In the genomic region with DNA sequence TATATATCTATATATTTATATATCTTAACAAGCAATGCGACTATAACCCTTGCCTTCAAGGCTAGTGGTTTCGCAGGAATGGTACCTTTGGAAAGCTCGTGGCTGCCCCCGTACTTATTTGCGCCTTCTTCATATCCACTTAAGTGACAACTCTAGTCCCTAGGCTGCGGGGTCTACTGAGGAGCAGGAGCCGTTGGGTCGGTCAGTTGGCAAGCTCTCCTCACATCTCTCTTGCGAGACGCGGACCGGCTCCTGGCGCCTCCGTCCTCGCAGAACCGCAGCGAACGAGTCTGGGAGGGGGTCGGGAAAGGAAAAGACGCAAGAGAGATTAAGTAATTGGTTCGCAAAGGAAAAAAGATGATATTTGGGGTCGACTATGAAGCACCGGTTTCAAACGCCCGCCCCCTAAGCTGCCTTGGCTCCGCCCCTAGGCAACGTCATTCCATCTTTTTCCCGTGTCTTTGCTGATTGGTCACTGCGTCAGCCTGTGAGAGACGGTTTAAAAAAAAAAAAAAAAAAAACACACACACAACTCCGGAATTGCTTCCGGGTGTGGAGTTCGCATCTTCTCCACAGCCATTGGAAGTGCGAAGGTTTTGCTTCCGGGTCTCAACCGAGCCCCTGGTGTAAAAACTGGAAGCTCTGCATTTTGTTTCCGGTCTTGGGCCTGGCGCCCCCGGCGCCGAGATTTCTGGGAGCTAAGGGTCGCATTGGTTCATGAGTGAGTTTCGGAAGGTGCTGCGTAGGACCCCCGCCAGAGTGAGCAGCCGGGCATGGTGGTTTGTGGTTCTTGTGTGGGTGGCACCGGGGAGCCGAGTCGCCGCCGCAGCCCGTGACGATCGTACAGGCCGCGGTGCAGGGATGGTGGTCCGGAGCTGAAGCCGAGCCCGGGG, we compare ENCODE assay signal across 8 mouse cellular contexts. TPM values are rescaled to one million over a fixed set of nuclear protein-coding genes. Genes with fewer than 3 reads are reported as not detected.
DNase-seq lines count a peak whose midpoint lies in the region; ATAC-seq and TF ChIP-seq lines count a peak whose summit lies in the region.

A gene (minus strand): TSS at position 460 of the 893 bp plus-strand sequence.
A gene (plus strand): TSS at position 595 of the 893 bp plus-strand sequence.

- H3K79me2 ChIP-seq in C2C12 (ENCODE audit: control insufficient read depth, insufficient read depth) (peaks cover 20% of the 10 kb centered on the region), myocyte (ENCODE audit: control insufficient read depth, insufficient read depth) (peaks cover 16% of the 10 kb centered on the region)
- H3K79me2 ChIP-seq in liver, adult 2 months (ENCODE audit: control insufficient read depth, insufficient read depth, low read length), result peaks cover 5% of the 10 kb centered on the region

- H3K27me3 ChIP-seq in C2C12 (ENCODE audit: control insufficient read depth, insufficient read depth, insufficient read length) (no peaks in the 10 kb centered on the region), myocyte (ENCODE audit: control insufficient read depth, insufficient read depth, insufficient read length) (no peaks in the 10 kb centered on the region)
- no peaks in the 10 kb centered on the region for H3K27me3 ChIP-seq in erythroblast, embryonic 14.5 days (ENCODE audit: control insufficient read depth)
- no peaks in the 10 kb centered on the region for H3K27me3 ChIP-seq in heart, embryonic 11.5 days (ENCODE audit: control insufficient read depth, insufficient read depth, low read length)
- no peaks in the 10 kb centered on the region for H3K27me3 ChIP-seq in kidney, embryonic 16.5 days (ENCODE audit: insufficient read depth, low read length)
- no peaks in the 10 kb centered on the region for H3K27me3 ChIP-seq in liver, adult 2 months (ENCODE audit: control insufficient read depth, insufficient read depth, low read length)
- H3K27me3 ChIP-seq in splenic B cell, adult 2 months (ENCODE audit: control insufficient read depth, insufficient read depth, low read length, poor library complexity, severe bottlenecking), result no peaks in the 10 kb centered on the region

- peak; percentile 99 for ATAC-seq in heart, embryonic 11.5 days (replicated peaks; ENCODE audit: insufficient number of reproducible peaks, low FRiP score, low TSS enrichment)
- ATAC-seq in kidney, embryonic 16.5 days (ENCODE audit: low FRiP score, low TSS enrichment), result peak; percentile 99

- peak within 1 kb of the TSS; percentile 59 for H3K27ac ChIP-seq in heart, embryonic 11.5 days (ENCODE audit: low read depth, low read length)
- peak within 1 kb of the TSS; percentile 67; the same call in 1 of the 2 replicates for H3K27ac ChIP-seq in kidney, embryonic 16.5 days (ENCODE audit: low read length)
- peak within 1 kb of the TSS; percentile 68 for H3K27ac ChIP-seq in liver, adult 2 months (replicated peaks; ENCODE audit: insufficient read depth, low read depth, low read length)

- DNase-seq in brain, embryonic 14.5 days (ENCODE audit: low read depth), result peak; percentile 100
- peak; percentile 96 for DNase-seq in liver, adult 2 months (ENCODE audit: extremely low read depth, low read depth, low spot score)
- peak; percentile 98 for DNase-seq in splenic B cell, adult 2 months (ENCODE audit: low read depth, low spot score)

- peaks cover 20% of the 10 kb centered on the region for H3K4me1 ChIP-seq in erythroblast, embryonic 14.5 days (ENCODE audit: control insufficient read depth)
- no peaks in the 10 kb centered on the region for H3K4me1 ChIP-seq in heart, embryonic 11.5 days (ENCODE audit: control insufficient read depth, insufficient read depth, low read length)
- H3K4me1 ChIP-seq in kidney, embryonic 16.5 days (ENCODE audit: insufficient read depth, low read length), result peaks cover 10% of the 10 kb centered on the region; the same call in 1 of the 2 replicates
- peaks cover 1% of the 10 kb centered on the region; the same call in 1 of the 2 replicates for H3K4me1 ChIP-seq in liver, adult 2 months (ENCODE audit: control insufficient read depth, insufficient read depth, low read length)

- H3K79me3 ChIP-seq in C2C12 (ENCODE audit: low read depth), result peaks cover 13% of the 10 kb centered on the region

- peak within 1 kb of the TSS; percentile 83 for H3ac ChIP-seq in C2C12 (ENCODE audit: control insufficient read depth, insufficient read length, low read depth)
- H3ac ChIP-seq in myocyte (ENCODE audit: control insufficient read depth, insufficient read length), result peak within 1 kb of the TSS; percentile 84

- H3K4me3 ChIP-seq in C2C12 (ENCODE audit: insufficient read depth, poor library complexity, severe bottlenecking) (peak within 1 kb of the TSS; percentile 80), myocyte (peak within 1 kb of the TSS; percentile 81)
- H3K4me3 ChIP-seq in erythroblast, embryonic 14.5 days (replicated peaks), result peak within 1 kb of the TSS; percentile 65
- H3K4me3 ChIP-seq in heart, embryonic 11.5 days (ENCODE audit: low read depth, low read length), result peak within 1 kb of the TSS; percentile 91
- H3K4me3 ChIP-seq in kidney, embryonic 16.5 days (ENCODE audit: low read length), result peak within 1 kb of the TSS; percentile 97
- peak within 1 kb of the TSS; percentile 99 for H3K4me3 ChIP-seq in liver, adult 2 months (ENCODE audit: insufficient read depth, low read depth, low read length)

- peak; percentile 46; the same call in 1 of the 2 replicates for TF ChIP-seq POLR2A in brain, embryonic 14.5 days (IDR thresholded peaks at IDR 0.05; ENCODE audit: borderline replicate concordance, extremely low read depth, insufficient read depth, insufficient read length, poor library complexity, severe bottlenecking)
- TF ChIP-seq POLR2A in liver, adult 2 months (IDR thresholded peaks at IDR 0.05; ENCODE audit: extremely low read depth, insufficient read depth, low read length), result peak; percentile 63; the same call in 1 of the 2 replicates
- TF ChIP-seq POLR2A in myocyte (IDR thresholded peaks at IDR 0.05; ENCODE audit: insufficient read length, low read depth), result peak; percentile 30

- H3K9me3 ChIP-seq in erythroblast, embryonic 14.5 days (ENCODE audit: control insufficient read depth, low read length), result no peaks in the 10 kb centered on the region
- no peaks in the 10 kb centered on the region for H3K9me3 ChIP-seq in heart, embryonic 11.5 days (replicated peaks; ENCODE audit: control insufficient read depth, low read length)
- no peaks in the 10 kb centered on the region for H3K9me3 ChIP-seq in kidney, embryonic 16.5 days (ENCODE audit: low read length)

- peak within 1 kb of the TSS; percentile 91 for H3K9ac ChIP-seq in heart, embryonic 11.5 days (ENCODE audit: low read depth, low read length)
- peak within 1 kb of the TSS; percentile 86 for H3K9ac ChIP-seq in kidney, embryonic 16.5 days (replicated peaks; ENCODE audit: low read length)
- H3K9ac ChIP-seq in liver, adult 2 months (ENCODE audit: low read depth, low read length), result peak within 1 kb of the TSS; percentile 98

- TF ChIP-seq CTCF in C2C12 (IDR thresholded peaks at IDR 0.05; ENCODE audit: control insufficient read depth, insufficient read depth, insufficient read length), result no peak
- TF ChIP-seq CTCF in brain, embryonic 14.5 days (IDR thresholded peaks at IDR 0.05; ENCODE audit: borderline replicate concordance, extremely low read depth, insufficient read depth, insufficient read length), result no peak
- no peak for TF ChIP-seq CTCF in liver, adult 2 months (IDR thresholded peaks at IDR 0.05; ENCODE audit: low read depth, low read length)

- H3K4me2 ChIP-seq in heart, embryonic 11.5 days, result peak within 1 kb of the TSS; percentile 79
- H3K4me2 ChIP-seq in kidney, embryonic 16.5 days (replicated peaks; ENCODE audit: low read depth, low read length), result peak within 1 kb of the TSS; percentile 76
- peak within 1 kb of the TSS; percentile 84 for H3K4me2 ChIP-seq in myocyte (ENCODE audit: low read depth)

- peaks cover 33% of the 10 kb centered on the region for H3K36me3 ChIP-seq in C2C12 (ENCODE audit: control insufficient read depth, insufficient read depth)
- peaks cover 32% of the 10 kb centered on the region for H3K36me3 ChIP-seq in erythroblast, embryonic 14.5 days (ENCODE audit: control insufficient read depth)
- H3K36me3 ChIP-seq in heart, embryonic 11.5 days (ENCODE audit: control insufficient read depth, insufficient read depth, low read length), result peaks cover 20% of the 10 kb centered on the region
- H3K36me3 ChIP-seq in kidney, embryonic 16.5 days (ENCODE audit: insufficient read depth, low read length), result peaks cover 27% of the 10 kb centered on the region
- H3K36me3 ChIP-seq in liver, adult 2 months (ENCODE audit: control insufficient read depth, insufficient read depth, low read length), result peaks cover 26% of the 10 kb centered on the region
- H3K36me3 ChIP-seq in myocyte (ENCODE audit: control insufficient read depth, insufficient read depth), result peaks cover 31% of the 10 kb centered on the region
- peaks cover 8% of the 10 kb centered on the region for H3K36me3 ChIP-seq in splenic B cell, adult 2 months (ENCODE audit: control insufficient read depth, insufficient read depth, low read length, poor library complexity, severe bottlenecking)

- WGBS in heart, embryonic 11.5 days (ENCODE audit: insufficient replicate concordance), result under 1% methylated on average over 59 of the region's 59 CpGs
- WGBS in kidney, embryonic 16.5 days, result under 1% methylated on average over 59 of the region's 59 CpGs
- under 1% methylated on average over 59 of the region's 59 CpGs for WGBS in liver, adult 2 months

TF ChIP-seq in C2C12, 6 proteins besides CTCF, POLR2A, EP300 and RAD21 (continues in another document):
- TF ChIP-seq MAX (IDR thresholded peaks at IDR 0.05), result peak; percentile 51

TF ChIP-seq in myocyte, 11 proteins besides CTCF, POLR2A, EP300 and RAD21:
- no peak for TF ChIP-seq POLR2AphosphoS2 (IDR thresholded peaks at IDR 0.05; ENCODE audit: insufficient read length, low read depth)
TF ChIP-seq in myocyte: peak in this region for 0.

RNA-seq across cellular contexts. Expression of the first gene that starts in this region (rescaled TPM):
- polyA plus RNA-seq in C2C12 (2012; fragmentation: generic; extraction: Trizol) (0.02 TPM), myocyte (2012; fragmentation: generic; extraction: Trizol) (not detected)
- 0.19 and 0.21 TPM in 2 replicates for polyA plus RNA-seq in brain, embryonic 14.5 days (2012; rRNA removed)
- not detected in 2 replicates for polyA plus RNA-seq in erythroblast, embryonic 14.5 days (2012)
- 0.13 TPM in 1 of 2 replicates, not detected in the other for polyA plus RNA-seq in heart, embryonic 11.5 days (2014; fragmentation: Nextera tagmentation; extraction: Ambion mirVana)
- 0.47 and 0.55 TPM in 2 replicates for polyA plus RNA-seq in kidney, embryonic 16.5 days (2015; fragmentation: Nextera tagmentation; extraction: Ambion mirVana)
- total RNA-seq in liver, adult 2 months (2014; rRNA removed), result 0.07 TPM in 1 of 2 replicates, not detected in the other
- not detected in 2 replicates for polyA plus RNA-seq in liver, adult 2 months (2012; rRNA removed)

RNA-seq across cellular contexts. Expression of the second gene that starts in this region (rescaled TPM):
- polyA plus RNA-seq in C2C12 (2012; fragmentation: generic; extraction: Trizol) (85.2 TPM), myocyte (2012; fragmentation: generic; extraction: Trizol) (107 TPM)
- polyA plus RNA-seq in brain, embryonic 14.5 days (2012; rRNA removed), result 68.1 and 77.7 TPM in 2 replicates
- polyA plus RNA-seq in erythroblast, embryonic 14.5 days (2012), result 2.0 and 2.1 TPM in 2 replicates
- polyA plus RNA-seq in heart, embryonic 11.5 days (2014; fragmentation: Nextera tagmentation; extraction: Ambion mirVana), result 147 and 149 TPM in 2 replicates
- polyA plus RNA-seq in kidney, embryonic 16.5 days (2015; fragmentation: Nextera tagmentation; extraction: Ambion mirVana), result 153 TPM in 2 replicates
- 43.5 and 58.4 TPM in 2 replicates for total RNA-seq in liver, adult 2 months (2014; rRNA removed)
- polyA plus RNA-seq in liver, adult 2 months (2012; rRNA removed), result 7.0 and 8.7 TPM in 2 replicates

Comparison
In these comparisons a context has a peak if more than half of its experiments do, and no peak if none do; other contexts are left out.
1. Peak in every context shown above with its lines: DNase-seq, ATAC-seq, H3K4me3 ChIP-seq and H3K27ac ChIP-seq.